Mouse (Mus musculus) limb, embryonic 12.5 days (tissue): ENCODE measurements around the gene Mchr1. TPM values are rescaled to one million over a fixed set of nuclear protein-coding genes. Genes with fewer than 3 reads are reported as not detected.

ENCODE experiments used
- ATAC-seq: fragments of 200-750 bp; cut with Nextera tagmentation; 2 replicates; pipeline ENCODE4 v1.8.0; 2017; ENCODE audit warnings: low read depth, moderate TSS enrichment; ENCODE audit not compliant: insufficient number of reproducible peaks, insufficient read depth, low FRiP score, low TSS enrichment
- H3K27ac ChIP-seq: fragments of 300-500 bp; sonication (generic); 2 replicates; pipeline ENCODE4 v1.5.1; 2016; ENCODE audit warnings: mild to moderate bottlenecking, moderate library complexity
- H3K27me3 ChIP-seq: fragments of 300-500 bp; sonication (generic); 2 replicates; pipeline ENCODE4 v1.6.1; 2016; ENCODE audit warnings: mild to moderate bottlenecking, moderate library complexity
- H3K36me3 ChIP-seq: fragments of 300-500 bp; sonication (generic); 2 replicates; pipeline ENCODE4 v1.6.1; 2016; ENCODE audit warnings: mild to moderate bottlenecking, moderate library complexity
- H3K4me1 ChIP-seq: fragments of 300-500 bp; sonication (generic); replicated peaks from 2 replicates; pipeline ENCODE4 v1.6.1; 2016
- H3K4me2 ChIP-seq: fragments of 300-500 bp; sonication (generic); 2 replicates; pipeline ENCODE4 v1.6.1; 2016; ENCODE audit warnings: mild to moderate bottlenecking, moderate library complexity
- H3K4me3 ChIP-seq: fragments of 300-500 bp; sonication (generic); replicated peaks from 2 replicates; pipeline ENCODE4 v1.5.1; 2016; ENCODE audit warnings: mild to moderate bottlenecking
- H3K9ac ChIP-seq: fragments of 300-500 bp; sonication (generic); replicated peaks from 2 replicates; pipeline ENCODE4 v1.6.1; 2016; ENCODE audit warnings: mild to moderate bottlenecking, moderate library complexity
- H3K9me3 ChIP-seq: fragments of 300-500 bp; sonication (generic); 2 replicates; pipeline ENCODE4 v1.6.1; 2016; ENCODE audit warnings: mild to moderate bottlenecking, moderate library complexity
- WGBS: fragments of 180-500 bp; shearing (Covaris S2); methylation state at CpG from one replicate; pipeline ENCODE4 v1.1.7; 2016; 5-methylcytosine and 5-hydroxymethylcytosine counted together
- polyA plus RNA-seq: library from polyadenylated mRNA; unstranded; fragments of >200 nt; fragmentation: Nextera tagmentation; extraction: Ambion mirVana; gene quantifications from 2 replicates; pipeline ENCODE4 v1.2.1, GENCODE M21; 2016

The Mchr1 gene
- 0.90 and 1.2 TPM in 2 replicates for polyA plus RNA-seq

DNA sequence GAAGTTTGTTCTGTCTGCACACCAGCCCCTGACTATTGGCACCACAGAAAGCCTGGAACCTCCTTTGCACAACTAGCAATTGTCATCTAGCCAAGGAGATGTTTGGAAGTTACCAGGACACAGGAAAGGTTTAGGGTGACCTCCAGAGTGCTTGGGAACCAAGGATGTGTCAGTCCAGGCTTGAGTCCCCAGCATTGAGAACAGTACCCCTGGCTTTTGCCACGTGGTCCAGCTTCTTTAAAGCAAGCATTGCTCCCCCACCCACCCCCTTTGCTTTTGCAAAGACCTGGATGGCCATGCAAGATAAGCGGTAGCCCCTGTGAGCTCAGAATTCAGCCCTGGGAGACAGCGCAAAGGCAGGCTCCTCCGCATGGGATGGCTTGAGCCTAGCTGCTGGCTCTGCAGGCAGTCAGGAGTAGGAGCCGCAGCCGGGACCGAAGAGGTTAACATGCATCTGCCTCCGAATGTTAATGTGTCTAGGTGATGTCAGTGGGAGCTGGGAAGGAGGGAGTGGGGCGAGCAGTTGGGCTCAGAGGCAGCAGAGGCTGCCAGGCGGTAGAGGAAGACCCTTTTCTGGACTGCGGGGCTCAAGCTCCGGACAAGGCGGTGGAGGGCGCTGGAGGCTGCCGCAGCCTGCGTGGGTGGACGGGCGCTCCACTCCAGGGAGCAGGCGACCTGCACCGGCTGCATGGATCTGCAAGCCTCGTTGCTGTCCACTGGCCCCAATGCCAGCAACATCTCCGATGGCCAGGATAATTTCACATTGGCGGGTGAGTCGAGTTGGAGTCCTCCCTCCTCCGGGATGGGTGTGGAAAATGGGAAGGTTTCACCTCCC is at the start of gene Mchr1:
Gene Mchr1, plus strand, starts transcription at position 414 of the 835 bp plus-strand sequence.
- Histone ChIP-seq H3K4me2 (peak within 1 kb of the TSS; percentile 71), H3K4me1 (peaks cover 10% of the 10 kb centered on the region), H3K36me3 (no peaks in the 10 kb centered on the region), H3K9me3 (no peaks in the 10 kb centered on the region), H3K4me3 (peak within 1 kb of the TSS; percentile 37), H3K9ac (peak within 1 kb of the TSS; percentile 4), H3K27ac (no peak within 1 kb of the TSS), H3K27me3 (peaks cover 53% of the 10 kb centered on the region)
- ATAC-seq: peak; percentile 76
- 1% methylated on average over 25 of the region's 25 CpGs for WGBS

DNA sequence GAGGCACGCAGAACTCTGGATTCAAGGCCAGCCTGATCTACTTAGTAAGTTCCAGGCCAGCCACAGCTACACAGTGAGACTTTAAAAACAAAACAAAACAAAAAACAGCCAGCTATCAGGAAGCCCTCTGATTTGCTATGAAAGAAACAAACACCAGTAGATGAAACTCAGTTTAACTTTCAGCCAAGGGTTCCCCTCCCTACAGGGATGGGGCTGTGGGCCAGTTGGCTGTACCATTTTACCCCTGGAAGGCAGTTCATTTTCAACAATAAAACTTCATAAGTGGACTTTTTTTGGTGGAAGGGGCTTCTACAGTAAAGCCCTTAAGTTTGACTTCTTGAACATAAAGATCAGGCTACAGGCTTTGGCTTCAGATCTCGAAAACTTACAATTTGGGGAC is 46.2 kb upstream of the Mchr1 start:
- WGBS: 93% methylated on average over 2 of the region's 2 CpGs
- no peak overlapping the region for H3K4me3 ChIP-seq
- H3K27me3 ChIP-seq: no peaks in the 10 kb centered on the region
- peaks cover 11% of the 10 kb centered on the region for H3K36me3 ChIP-seq
- no peaks in the 10 kb centered on the region for H3K9me3 ChIP-seq
- no peak overlapping the region for H3K9ac ChIP-seq
- peaks cover 17% of the 10 kb centered on the region for H3K4me1 ChIP-seq
- no peak for ATAC-seq
- H3K27ac ChIP-seq: no peak overlapping the region
- peak overlapping the region; percentile 92 for H3K4me2 ChIP-seq

DNA sequence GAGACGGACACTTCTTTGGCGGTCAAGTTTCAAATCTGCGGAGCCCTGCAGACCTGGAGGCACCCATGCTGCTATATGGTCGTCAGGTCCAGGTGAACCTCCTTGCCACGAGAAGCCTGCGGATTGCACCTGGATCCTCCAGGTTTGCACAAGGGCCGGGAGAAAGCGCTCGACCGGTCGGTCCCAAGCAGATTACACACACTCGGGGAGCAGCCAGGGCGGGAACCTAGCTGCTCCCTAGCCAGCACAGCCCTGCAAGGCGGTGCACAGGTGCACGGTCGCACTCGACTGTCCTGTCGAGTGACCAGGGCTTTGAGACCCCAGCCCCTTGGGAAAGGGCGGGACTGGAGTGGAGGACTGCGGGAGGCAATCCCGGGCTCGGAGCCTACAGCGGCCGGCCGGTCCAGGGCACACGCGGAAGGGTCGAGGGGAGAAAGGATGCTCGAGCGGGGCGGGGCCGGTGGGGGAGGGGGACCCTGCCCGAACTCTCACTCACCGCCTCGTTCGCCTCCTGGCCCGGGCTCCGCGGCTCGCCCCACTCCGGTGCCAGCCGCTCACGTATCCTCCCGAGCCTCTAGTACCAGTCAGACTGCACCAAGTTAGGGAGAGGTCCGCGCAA is 45.2 kb upstream of the Mchr1 start:
- H3K4me2 ChIP-seq: peak overlapping the region; percentile 92
- H3K9me3 ChIP-seq: no peaks in the 10 kb centered on the region
- H3K36me3 ChIP-seq: peaks cover 11% of the 10 kb centered on the region
- peak overlapping the region; percentile 84 for H3K9ac ChIP-seq
- H3K27me3 ChIP-seq: no peaks in the 10 kb centered on the region
- H3K4me1 ChIP-seq: peaks cover 17% of the 10 kb centered on the region
- H3K4me3 ChIP-seq: peak overlapping the region; percentile 91
- WGBS: under 1% methylated on average over 46 of the region's 46 CpGs
- H3K27ac ChIP-seq: 0 out of 2 replicates have a peak overlapping the region, but pooled peaks have one; percentile 41
- no peak; the same call in 1 of the 2 replicates for ATAC-seq

DNA sequence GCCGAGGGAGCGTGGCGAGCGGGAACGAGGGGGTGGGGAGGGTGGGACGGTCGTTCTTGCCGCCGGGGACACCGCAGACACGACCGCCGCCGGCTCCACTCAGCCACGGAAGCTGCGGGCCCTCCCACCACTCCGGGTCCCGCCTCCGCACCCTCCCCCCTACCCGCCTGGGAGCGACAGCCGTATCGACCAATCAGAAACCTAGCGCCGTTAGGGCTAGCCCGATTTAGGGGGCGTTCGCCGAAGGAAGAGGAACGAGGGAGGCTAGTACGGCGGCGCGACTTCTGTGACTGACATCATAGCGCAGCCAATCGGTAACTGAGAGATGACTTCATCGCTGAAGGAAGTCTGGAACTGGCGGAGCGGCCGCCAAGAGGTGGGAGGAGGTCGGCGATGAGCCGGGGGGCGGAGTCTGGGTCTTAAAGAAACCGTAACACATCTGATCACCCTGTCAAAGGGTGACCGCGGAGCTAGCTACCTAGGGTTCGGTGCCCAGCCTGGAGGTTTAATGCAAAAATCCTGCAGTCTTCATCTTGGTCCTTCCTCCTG is 44.6 kb upstream of the Mchr1 start, which contains the start of gene Mrtfa:
Gene Mrtfa, minus strand, starts transcription at position 128 of the 549 bp plus-strand sequence.
- peak within 1 kb of the TSS; percentile 91 for H3K4me3 ChIP-seq

DNA sequence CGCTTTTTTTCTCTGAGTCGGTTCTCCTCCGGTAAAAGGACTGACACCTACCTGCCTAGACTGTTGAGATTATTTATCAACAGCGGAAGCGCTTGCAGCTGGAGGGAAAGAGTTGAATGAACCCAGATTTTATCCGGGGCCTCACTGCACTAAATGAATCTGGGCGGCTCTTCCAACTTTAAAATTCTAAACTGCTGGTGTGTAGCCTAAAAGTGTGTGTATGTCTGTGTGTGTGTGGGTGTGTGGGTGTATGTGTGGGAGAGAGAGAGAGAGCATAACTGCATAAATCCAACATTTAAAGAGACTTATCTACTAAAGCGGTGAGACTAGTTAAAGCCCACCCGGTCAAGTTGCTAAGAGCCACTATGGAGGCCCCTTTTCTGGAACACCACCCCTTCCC is 44.0 kb upstream of the Mchr1 start:
- WGBS: 30% methylated on average over 9 of the region's 9 CpGs
- H3K27ac ChIP-seq: 0 out of 2 replicates have a peak overlapping the region, but pooled peaks have one; percentile 60
- peak overlapping the region; percentile 91 for H3K4me3 ChIP-seq
- H3K4me2 ChIP-seq: peak overlapping the region; percentile 57
- no peaks in the 10 kb centered on the region for H3K9me3 ChIP-seq
- H3K36me3 ChIP-seq: peaks cover 11% of the 10 kb centered on the region
- no peak for ATAC-seq
- H3K9ac ChIP-seq: peak overlapping the region; percentile 48
- H3K4me1 ChIP-seq: peaks cover 17% of the 10 kb centered on the region
- no peaks in the 10 kb centered on the region for H3K27me3 ChIP-seq

More for the DNA sequence above, 44.6 kb upstream of the Mchr1 start, which contains the start of gene Mrtfa:
- Histone ChIP-seq H3K9ac (peak within 1 kb of the TSS; percentile 84), H3K27me3 (no peaks in the 10 kb centered on the region), H3K9me3 (no peaks in the 10 kb centered on the region), H3K27ac (0 out of 2 replicates have a peak within 1 kb of the TSS, but pooled peaks have one; percentile 60), H3K4me1 (peaks cover 17% of the 10 kb centered on the region), H3K4me2 (peak within 1 kb of the TSS; percentile 92), H3K36me3 (peaks cover 11% of the 10 kb centered on the region)
- WGBS: under 1% methylated on average over 44 of the region's 48 CpGs
- peak; percentile 98 for ATAC-seq

DNA sequence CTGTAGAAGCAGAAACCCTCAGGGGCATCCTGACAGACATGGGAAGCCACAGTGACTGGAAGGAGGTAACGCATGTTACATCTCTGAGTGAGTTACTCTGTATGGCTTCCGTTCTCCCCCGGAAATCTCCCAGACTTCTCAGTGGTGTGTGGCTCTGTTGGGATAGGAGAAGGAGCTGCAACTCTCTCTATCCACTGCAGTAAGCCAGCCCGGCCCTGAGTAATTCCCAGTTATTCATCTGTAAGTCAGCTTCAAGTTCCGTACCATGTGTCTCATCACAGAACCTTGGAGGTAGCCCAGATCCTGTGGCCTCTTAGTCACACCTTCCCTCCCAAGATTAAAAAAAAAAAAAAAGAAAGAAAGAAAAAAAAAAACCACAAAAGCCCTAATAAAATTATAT is 43.0 kb upstream of the Mchr1 start:
- no peaks in the 10 kb centered on the region for H3K9me3 ChIP-seq
- H3K27ac ChIP-seq: no peak overlapping the region
- H3K9ac ChIP-seq: no peak overlapping the region
- no peak for ATAC-seq
- peaks cover 6% of the 10 kb centered on the region for H3K36me3 ChIP-seq
- H3K27me3 ChIP-seq: no peaks in the 10 kb centered on the region
- no peak overlapping the region for H3K4me3 ChIP-seq
- WGBS: 83% methylated on average over 5 of the region's 5 CpGs
- peaks cover 17% of the 10 kb centered on the region for H3K4me1 ChIP-seq
- no peak overlapping the region for H3K4me2 ChIP-seq

DNA sequence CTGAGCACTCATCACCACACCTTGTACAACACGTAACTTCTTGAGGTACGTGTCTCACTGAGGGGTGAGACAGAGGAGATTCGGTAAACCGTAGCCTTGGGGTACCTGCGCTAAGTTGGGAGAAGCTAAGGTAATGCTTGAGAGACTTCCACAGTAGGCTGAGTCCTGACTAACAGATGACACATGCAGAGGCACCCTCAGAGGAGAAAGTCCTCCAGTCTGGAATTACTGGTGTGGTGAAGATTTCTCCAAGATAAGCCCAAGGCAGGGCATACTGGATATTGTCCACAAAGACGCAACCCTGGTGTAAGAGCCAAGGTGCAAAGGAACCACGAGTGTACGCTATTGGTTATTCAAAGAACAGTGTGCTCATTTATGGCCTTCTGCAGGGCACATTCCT is 42.4 kb upstream of the Mchr1 start:
- H3K9me3 ChIP-seq: no peaks in the 10 kb centered on the region
- H3K27ac ChIP-seq: no peak overlapping the region
- no peak overlapping the region for H3K4me2 ChIP-seq
- H3K36me3 ChIP-seq: peaks cover 1% of the 10 kb centered on the region
- H3K4me3 ChIP-seq: no peak overlapping the region
- H3K9ac ChIP-seq: no peak overlapping the region
- WGBS: 92% methylated on average over 8 of the region's 8 CpGs
- peaks cover 17% of the 10 kb centered on the region for H3K4me1 ChIP-seq
- ATAC-seq: no peak
- H3K27me3 ChIP-seq: no peaks in the 10 kb centered on the region

DNA sequence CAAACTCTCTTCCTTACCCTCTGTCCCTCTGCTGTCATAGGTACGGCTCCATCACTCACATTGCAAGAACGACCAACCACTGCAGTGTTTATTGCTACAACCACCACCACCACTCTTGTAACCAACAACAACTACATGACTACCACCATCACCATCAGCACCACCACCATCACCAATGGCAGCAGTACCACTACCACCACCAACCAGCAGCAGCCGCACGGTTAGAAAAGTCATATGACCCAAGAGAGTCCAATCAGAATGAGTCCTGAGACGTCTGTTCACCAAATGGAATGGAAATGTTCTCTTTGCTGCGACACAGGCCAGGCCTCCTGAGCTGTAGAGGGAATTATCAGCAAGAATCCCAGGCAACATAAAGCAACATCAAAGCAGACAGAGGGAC is 40.5 kb upstream of the Mchr1 start:
- WGBS: 86% methylated on average over 6 of the region's 6 CpGs
- Histone ChIP-seq H3K4me2 (no peak overlapping the region), H3K4me1 (peaks cover 8% of the 10 kb centered on the region; the same call in 1 of the 2 replicates), H3K27me3 (no peaks in the 10 kb centered on the region), H3K4me3 (no peak overlapping the region), H3K36me3 (no peaks in the 10 kb centered on the region), H3K27ac (no peak overlapping the region), H3K9me3 (peaks cover 5% of the 10 kb centered on the region; the same call in 1 of the 2 replicates), H3K9ac (no peak overlapping the region)
- ATAC-seq: no peak

DNA sequence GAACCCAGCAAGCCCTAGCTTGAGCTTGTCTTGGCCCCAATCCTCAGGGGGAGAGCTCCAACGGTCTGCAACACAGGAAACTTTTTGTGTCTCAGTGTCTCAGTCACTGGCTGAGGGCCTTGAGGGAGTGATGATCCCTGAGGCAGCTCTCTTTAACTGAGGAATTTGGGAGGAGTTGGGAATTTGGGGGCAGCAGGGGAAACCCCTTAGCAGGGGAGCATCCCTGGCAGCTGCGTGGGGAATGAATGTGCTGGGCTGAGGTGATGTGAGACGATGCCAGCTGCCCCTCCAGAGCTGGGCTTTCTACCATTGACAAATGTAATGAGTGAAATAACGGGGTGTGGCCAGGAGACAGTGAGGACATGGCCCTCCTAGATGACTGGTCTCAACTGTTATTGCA is 39.9 kb upstream of the Mchr1 start:
- 61% methylated on average over 4 of the region's 4 CpGs for WGBS
- Histone ChIP-seq H3K4me3 (no peak overlapping the region), H3K9me3 (peaks cover 5% of the 10 kb centered on the region; the same call in 1 of the 2 replicates), H3K27ac (no peak overlapping the region), H3K27me3 (no peaks in the 10 kb centered on the region), H3K4me2 (no peak overlapping the region), H3K4me1 (peaks cover 5% of the 10 kb centered on the region; the same call in 1 of the 2 replicates), H3K9ac (no peak overlapping the region), H3K36me3 (no peaks in the 10 kb centered on the region)
- ATAC-seq: no peak

DNA sequence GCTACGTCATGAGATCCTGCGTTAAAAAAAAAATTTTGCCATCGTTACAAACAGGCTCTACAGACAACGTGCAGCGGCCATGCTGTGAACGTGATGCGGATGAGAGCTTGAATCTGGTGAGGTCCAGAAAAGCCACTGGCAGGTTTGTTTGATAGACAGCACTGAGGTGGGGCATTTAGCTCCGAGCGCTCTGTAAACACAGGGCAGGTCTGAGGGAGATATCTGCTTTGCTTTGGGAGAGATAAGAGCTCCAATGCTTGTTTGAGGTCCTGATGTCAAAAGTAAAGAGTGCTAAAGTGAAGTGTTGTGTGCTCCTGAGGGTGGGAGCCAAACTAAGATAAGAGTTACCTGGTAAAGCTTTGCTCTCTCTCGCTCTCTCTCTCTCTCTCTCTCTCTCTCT is 38.1 kb upstream of the Mchr1 start:
- H3K4me1 ChIP-seq: no peaks in the 10 kb centered on the region
- no peaks in the 10 kb centered on the region for H3K36me3 ChIP-seq
- H3K4me2 ChIP-seq: no peak overlapping the region
- H3K27me3 ChIP-seq: no peaks in the 10 kb centered on the region
- WGBS: 84% methylated on average over 10 of the region's 10 CpGs
- no peak for ATAC-seq
- no peak overlapping the region for H3K4me3 ChIP-seq
- H3K9me3 ChIP-seq: peaks cover 5% of the 10 kb centered on the region; the same call in 1 of the 2 replicates
- no peak overlapping the region for H3K9ac ChIP-seq
- H3K27ac ChIP-seq: no peak overlapping the region

DNA sequence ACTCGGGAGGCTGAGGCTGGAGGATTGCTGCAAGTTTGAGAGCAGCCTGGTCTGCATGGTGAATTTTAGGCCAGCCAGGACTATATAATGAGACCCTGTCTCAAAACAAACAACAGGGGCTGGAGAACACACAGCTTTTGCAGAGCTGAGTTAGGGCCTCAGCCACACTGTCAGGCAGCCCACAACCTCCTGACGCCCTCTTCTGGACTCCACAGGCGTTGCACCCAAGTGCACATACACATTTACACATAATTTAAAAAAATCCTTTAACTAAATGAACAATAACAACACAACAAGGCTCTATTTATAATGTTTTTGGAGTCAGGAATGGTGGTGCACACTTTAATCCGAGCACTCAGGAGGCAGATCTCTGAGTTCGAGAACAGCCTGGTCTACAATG is 36.9 kb upstream of the Mchr1 start:
- Histone ChIP-seq H3K36me3 (no peaks in the 10 kb centered on the region), H3K4me3 (no peak overlapping the region), H3K4me1 (no peaks in the 10 kb centered on the region), H3K9me3 (peaks cover 5% of the 10 kb centered on the region; the same call in 1 of the 2 replicates), H3K27ac (no peak overlapping the region), H3K27me3 (no peaks in the 10 kb centered on the region), H3K9ac (no peak overlapping the region), H3K4me2 (no peak overlapping the region)
- no peak for ATAC-seq
- WGBS: 86% methylated on average over 5 of the region's 5 CpGs
